Comparison of ENCODE assay signal across 22 mouse cellular contexts in the genomic region with DNA sequence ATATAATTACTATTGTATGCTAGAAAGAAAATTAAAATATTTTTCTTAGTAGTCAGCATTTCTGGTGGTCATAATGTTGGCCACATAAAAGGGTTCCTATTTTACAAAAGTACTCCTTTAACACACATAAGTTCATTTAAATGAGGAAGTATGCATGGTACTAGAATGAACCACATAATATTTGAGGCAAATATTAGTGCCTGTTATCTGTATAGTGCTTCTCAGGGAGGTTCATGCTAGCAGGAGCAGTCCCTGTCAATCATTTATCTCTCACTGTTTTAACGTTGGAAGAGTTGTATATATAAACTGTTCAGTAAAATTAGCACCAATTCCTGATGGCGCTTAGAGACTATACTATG.
A peak's percentile ranks its signal among the peaks of the same experiment; 100 is the strongest.
DNase-seq lines count a peak whose midpoint lies in the region; ATAC-seq and TF ChIP-seq lines count a peak whose summit lies in the region.
"Had no signal": no experiment of that assay in that cellular context is flagged by ENCODE, and none has a peak within 500 bp of the region (broad histone marks: within the 10 kb centered on the region; RNA-seq: fewer than 3 reads in every experiment).

No protein-coding gene starts in this region.

- no peaks in the 10 kb centered on the region for H3K27me3 ChIP-seq in forebrain, embryonic 13.5 days
- H3K27me3 ChIP-seq in forebrain, postnatal 0 days (ENCODE audit: insufficient read depth, low read length) = no peaks in the 10 kb centered on the region
- H3K27me3 ChIP-seq in liver, embryonic 12.5 days (replicated peaks) = no peaks in the 10 kb centered on the region
- H3K27me3 ChIP-seq in liver, embryonic 16.5 days (ENCODE audit: control insufficient read depth, insufficient read depth, low read depth, low read length) = no peaks in the 10 kb centered on the region
- H3K27me3 ChIP-seq: embryonic facial prominence, embryonic 15.5 days; heart, embryonic 13.5 days; hindbrain, embryonic 15.5 days had no signal

- TF ChIP-seq CTCF in forebrain, postnatal 0 days (IDR thresholded peaks at IDR 0.05; ENCODE audit: low read depth) = no peak

- H3K4me2 ChIP-seq in forebrain, embryonic 13.5 days = no peak overlapping the region
- H3K4me2 ChIP-seq in forebrain, postnatal 0 days (ENCODE audit: low read depth) = no peak overlapping the region
- no peak overlapping the region for H3K4me2 ChIP-seq in liver, embryonic 12.5 days
- no peak overlapping the region for H3K4me2 ChIP-seq in liver, embryonic 16.5 days (ENCODE audit: low read depth, low read length)
- H3K4me2 ChIP-seq: embryonic facial prominence, embryonic 15.5 days; heart, embryonic 13.5 days; hindbrain, embryonic 15.5 days had no signal

- peak; percentile 8; the same call in 1 of the 2 replicates for ATAC-seq in forebrain, embryonic 13.5 days
- ATAC-seq in forebrain, postnatal 0 days = no peak
- ATAC-seq in liver, embryonic 12.5 days = no peak
- ATAC-seq in liver, embryonic 16.5 days (ENCODE audit: low read depth) = no peak
- 0 out of 2 replicates have a peak, but pooled peaks have one; percentile 59 for ATAC-seq in monocyte, adult 5-6 weeks (replicated peaks; ENCODE audit: insufficient number of reproducible peaks, low FRiP score, low TSS enrichment, poor library complexity, severe bottlenecking)
- ATAC-seq: CD4-positive, CD25-positive, alpha-beta regulatory T cell, adult 4 months had no signal

- no peak for DNase-seq in forebrain, postnatal 0 days
- no peak for DNase-seq in liver
- DNase-seq in kidney, postnatal 14 days = no peak
- no peak for DNase-seq in left cerebral cortex, postnatal 14 days (ENCODE audit: low spot score in 2 of 2)
- DNase-seq: adrenal gland, adult 8-10 months; adrenal gland, postnatal 36 days; B cell, adult 2 months; cerebellum, adult 2 months; cerebellum, postnatal 10 days; embryo, embryonic 11 days; gastrocnemius, postnatal 14 days; heart, postnatal 36 days had no signal

- no peak overlapping the region for H3K4me3 ChIP-seq in forebrain, embryonic 13.5 days
- H3K4me3 ChIP-seq in forebrain, postnatal 0 days (ENCODE audit: low read depth, low read length) = no peak overlapping the region
- no peak overlapping the region for H3K4me3 ChIP-seq in liver, embryonic 12.5 days
- H3K4me3 ChIP-seq in liver, embryonic 16.5 days (ENCODE audit: low read depth, low read length) = no peak overlapping the region
- H3K4me3 ChIP-seq: embryonic facial prominence, embryonic 15.5 days; erythroblast, embryonic 14.5 days; heart, embryonic 13.5 days; hindbrain, embryonic 15.5 days had no signal

- intact Hi-C loops in left cerebral cortex, postnatal 14 days (cut with DNase I) = no loop called here

- 0 out of 2 replicates have a peak, but pooled peaks cover 3% of the 10 kb centered on the region for H3K4me1 ChIP-seq in forebrain, embryonic 13.5 days
- H3K4me1 ChIP-seq in forebrain, postnatal 0 days (ENCODE audit: insufficient read depth) = no peaks in the 10 kb centered on the region; the same call in 1 of the 2 replicates
- H3K4me1 ChIP-seq in liver, embryonic 12.5 days = no peaks in the 10 kb centered on the region
- H3K4me1 ChIP-seq in liver, embryonic 16.5 days (ENCODE audit: control insufficient read depth, low read depth, low read length) = no peaks in the 10 kb centered on the region
- H3K4me1 ChIP-seq: embryonic facial prominence, embryonic 15.5 days; heart, embryonic 13.5 days; hindbrain, embryonic 15.5 days had no signal

- no peaks in the 10 kb centered on the region for H3K36me3 ChIP-seq in forebrain, embryonic 13.5 days (ENCODE audit: poor library complexity, severe bottlenecking)
- no peaks in the 10 kb centered on the region for H3K36me3 ChIP-seq in forebrain, postnatal 0 days (ENCODE audit: insufficient read depth)
- H3K36me3 ChIP-seq in liver, embryonic 12.5 days = no peaks in the 10 kb centered on the region
- no peaks in the 10 kb centered on the region for H3K36me3 ChIP-seq in liver, embryonic 16.5 days (ENCODE audit: control insufficient read depth, insufficient read depth)
- H3K36me3 ChIP-seq: embryonic facial prominence, embryonic 15.5 days; G1E; heart, embryonic 13.5 days; hindbrain, embryonic 15.5 days had no signal

- 72% methylated on average over 2 of the region's 2 CpGs for WGBS in forebrain, embryonic 13.5 days
- WGBS in forebrain, postnatal 0 days = 63% methylated on average over 2 of the region's 2 CpGs
- WGBS in liver, embryonic 12.5 days (ENCODE audit: insufficient replicate concordance) = 41% methylated on average over 2 of the region's 2 CpGs
- WGBS in liver, embryonic 16.5 days (ENCODE audit: insufficient replicate concordance) = 20% methylated on average over 2 of the region's 2 CpGs

- H3K9me3 ChIP-seq in forebrain, embryonic 13.5 days (replicated peaks) = no peaks in the 10 kb centered on the region
- H3K9me3 ChIP-seq in forebrain, postnatal 0 days (ENCODE audit: low read length) = no peaks in the 10 kb centered on the region
- H3K9me3 ChIP-seq in liver, embryonic 12.5 days (replicated peaks) = no peaks in the 10 kb centered on the region
- H3K9me3 ChIP-seq in liver, embryonic 16.5 days (replicated peaks; ENCODE audit: control insufficient read depth, low read length) = no peaks in the 10 kb centered on the region
- H3K9me3 ChIP-seq: embryonic facial prominence, embryonic 15.5 days; G1E; heart, embryonic 13.5 days; hindbrain, embryonic 15.5 days had no signal

- no peak overlapping the region for H3K27ac ChIP-seq in forebrain, embryonic 13.5 days
- no peak overlapping the region for H3K27ac ChIP-seq in forebrain, postnatal 0 days (ENCODE audit: low read depth, low read length)
- peak overlapping the region; percentile 22; the same call in 1 of the 2 replicates for H3K27ac ChIP-seq in liver, embryonic 12.5 days
- peak overlapping the region; percentile 77 for H3K27ac ChIP-seq in liver, embryonic 16.5 days (ENCODE audit: low read length)
- H3K27ac ChIP-seq: embryonic facial prominence, embryonic 15.5 days; heart, embryonic 13.5 days; hindbrain, embryonic 15.5 days had no signal

- H3K9ac ChIP-seq in forebrain, embryonic 13.5 days = no peak overlapping the region
- H3K9ac ChIP-seq in forebrain, postnatal 0 days = no peak overlapping the region
- H3K9ac ChIP-seq in liver, embryonic 12.5 days = no peak overlapping the region
- H3K9ac ChIP-seq in liver, embryonic 16.5 days (ENCODE audit: low read depth, low read length) = no peak overlapping the region
- H3K9ac ChIP-seq: embryonic facial prominence, embryonic 15.5 days; heart, embryonic 13.5 days; hindbrain, embryonic 15.5 days had no signal

Comparison
In these comparisons a context has a peak if more than half of its experiments do, and no peak if none do; other contexts are left out.
1. ATAC-seq: peak in forebrain, embryonic 13.5 days (single experiment) and monocyte, adult 5-6 weeks (single experiment); none in forebrain, postnatal 0 days (single experiment), liver, embryonic 12.5 days (single experiment) and liver, embryonic 16.5 days (single experiment).
2. H3K27ac ChIP-seq: peak in liver, embryonic 12.5 days (single experiment) and liver, embryonic 16.5 days (single experiment); none in forebrain, embryonic 13.5 days (single experiment) and forebrain, postnatal 0 days (single experiment).